Comparison of ENCODE assay signal across 16 mouse cellular contexts in the genomic region with DNA sequence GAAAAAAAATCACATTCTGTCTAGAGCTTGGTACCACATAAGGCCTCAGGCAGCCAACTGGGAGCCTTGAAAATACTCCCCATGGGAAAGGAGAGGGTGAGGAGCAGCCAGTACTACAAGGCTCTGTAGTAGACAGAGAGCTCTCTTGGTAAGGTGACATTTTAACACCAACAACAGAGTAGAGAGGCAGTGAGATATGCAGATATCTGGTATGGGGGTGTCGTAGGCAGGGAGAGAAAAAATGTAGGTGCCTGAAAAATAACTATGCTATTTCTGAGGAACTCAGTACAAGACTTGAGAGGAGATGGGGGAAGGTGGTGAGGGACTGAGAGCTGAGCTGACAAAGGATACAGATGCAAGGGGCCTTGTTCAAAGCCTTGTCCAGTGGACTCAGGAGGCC.
"Had no signal": no experiment of that assay in that cellular context is flagged by ENCODE, and none has a peak within 500 bp of the region (broad histone marks: within the 10 kb centered on the region; RNA-seq: fewer than 3 reads in every experiment).

No protein-coding gene starts in this region.

- H3K4me3 ChIP-seq: kidney, embryonic 15.5 days; limb, embryonic 13.5 days; liver, embryonic 15.5 days; midbrain, embryonic 10.5 days; myocyte; neural tube, embryonic 15.5 days had no signal

- H3K9me3 ChIP-seq: kidney, embryonic 15.5 days; limb, embryonic 13.5 days; liver, embryonic 15.5 days; midbrain, embryonic 10.5 days; neural tube, embryonic 15.5 days had no signal

- H3K4me1 ChIP-seq: kidney, embryonic 15.5 days; limb, embryonic 13.5 days; liver, embryonic 15.5 days; midbrain, embryonic 10.5 days; neural tube, embryonic 15.5 days had no signal

- H3K36me3 ChIP-seq: kidney, embryonic 15.5 days; limb, embryonic 13.5 days; liver, embryonic 15.5 days; midbrain, embryonic 10.5 days; neural tube, embryonic 15.5 days had no signal

- ATAC-seq: intestine, embryonic 16.5 days; lung, postnatal 0 days had no signal

- H3K9ac ChIP-seq: kidney, embryonic 15.5 days; limb, embryonic 13.5 days; liver, embryonic 15.5 days; neural tube, embryonic 15.5 days had no signal

- H3K27ac ChIP-seq: kidney, embryonic 15.5 days; limb, embryonic 13.5 days; liver, embryonic 15.5 days; midbrain, embryonic 10.5 days; neural tube, embryonic 15.5 days had no signal

- DNase-seq: kidney, adult 2 months; kidney, postnatal 14 days; lung, adult 2 months; lung, postnatal 36 days; midbrain, embryonic 14.5 days; spleen, adult 18-20 months; thymus, adult 2 months; thymus, postnatal 25 days had no signal

- H3K4me2 ChIP-seq: kidney, embryonic 15.5 days; limb, embryonic 13.5 days; liver, embryonic 15.5 days; neural tube, embryonic 15.5 days had no signal

- H3K27me3 ChIP-seq: kidney, embryonic 15.5 days; limb, embryonic 13.5 days; liver, embryonic 15.5 days; neural tube, embryonic 15.5 days had no signal
